Mouse (Mus musculus) liver, embryonic 16.5 days (tissue): Measurements from ENCODE around the gene H60b. TPM values are rescaled to one million over a fixed set of nuclear protein-coding genes. Genes with fewer than 3 reads are reported as not detected.
A peak's percentile ranks its signal among the peaks of the same experiment; 100 is the strongest.
"Not testable (repeated sequence)": the region's sequence is repeated elsewhere in the genome, so short reads cannot be mapped to it uniquely, and the experiment has no call there.

Experiments used
- ATAC-seq: fragments of 200-750 bp; cut with Nextera tagmentation; 2 replicates; pipeline ENCODE4 v1.8.0; 2017; ENCODE audit warnings: low read depth, mild to moderate bottlenecking, moderate number of reproducible peaks, moderate library complexity
- H3K27ac ChIP-seq: fragments of 300-500 bp; sonication (generic); 2 replicates; pipeline ENCODE4 v1.5.1; 2014; ENCODE audit warnings: mild to moderate bottlenecking, low read length
- H3K27me3 ChIP-seq: fragments of 300-500 bp; sonication (generic); 2 replicates; pipeline ENCODE4 v1.6.1; 2014; ENCODE audit warnings: low read depth, low read length, mixed read lengths; ENCODE audit not compliant: control insufficient read depth, insufficient read depth
- H3K36me3 ChIP-seq: fragments of 300-500 bp; sonication (generic); 2 replicates; pipeline ENCODE4 v1.6.1; 2014; ENCODE audit warnings: mild to moderate bottlenecking; ENCODE audit not compliant: control insufficient read depth, insufficient read depth
- H3K4me1 ChIP-seq: fragments of 300-500 bp; sonication (generic); 2 replicates; pipeline ENCODE4 v1.6.1; 2014; ENCODE audit warnings: low read depth, low read length, mixed read lengths; ENCODE audit not compliant: control insufficient read depth
- H3K4me2 ChIP-seq: fragments of 300-500 bp; sonication (generic); 2 replicates; pipeline ENCODE4 v1.6.1; 2014; ENCODE audit warnings: low read depth, low read length, mixed read lengths
- H3K4me3 ChIP-seq: fragments of 300-500 bp; sonication (generic); 2 replicates; pipeline ENCODE4 v1.5.1; 2014; ENCODE audit warnings: low read depth, mild to moderate bottlenecking, low read length
- H3K9ac ChIP-seq: fragments of 300-500 bp; sonication (generic); 2 replicates; pipeline ENCODE4 v1.6.1; 2014; ENCODE audit warnings: low read depth, low read length
- H3K9me3 ChIP-seq: fragments of 300-500 bp; sonication (generic); replicated peaks from 2 replicates; pipeline ENCODE4 v1.6.1; 2016; ENCODE audit warnings: low read length; ENCODE audit not compliant: control insufficient read depth
- WGBS: fragments of 180-500 bp; shearing (Covaris S2); extraction: QIAGEN DNeasy Blood & Tissue Kit; methylation state at CpG from one replicate; pipeline ENCODE4 v1.1.7; 2014; ENCODE audit not compliant: insufficient replicate concordance; 5-methylcytosine and 5-hydroxymethylcytosine counted together
- polyA plus RNA-seq: library from polyadenylated mRNA; unstranded; fragments of >200 nt; fragmentation: Nextera tagmentation; extraction: Ambion mirVana; gene quantifications from 2 replicates; pipeline ENCODE4 v1.2.1, GENCODE M21; 2015

Gene H60b
- polyA plus RNA-seq, result 0.12 TPM in 1 of 2 replicates, not detected in the other

DNA sequence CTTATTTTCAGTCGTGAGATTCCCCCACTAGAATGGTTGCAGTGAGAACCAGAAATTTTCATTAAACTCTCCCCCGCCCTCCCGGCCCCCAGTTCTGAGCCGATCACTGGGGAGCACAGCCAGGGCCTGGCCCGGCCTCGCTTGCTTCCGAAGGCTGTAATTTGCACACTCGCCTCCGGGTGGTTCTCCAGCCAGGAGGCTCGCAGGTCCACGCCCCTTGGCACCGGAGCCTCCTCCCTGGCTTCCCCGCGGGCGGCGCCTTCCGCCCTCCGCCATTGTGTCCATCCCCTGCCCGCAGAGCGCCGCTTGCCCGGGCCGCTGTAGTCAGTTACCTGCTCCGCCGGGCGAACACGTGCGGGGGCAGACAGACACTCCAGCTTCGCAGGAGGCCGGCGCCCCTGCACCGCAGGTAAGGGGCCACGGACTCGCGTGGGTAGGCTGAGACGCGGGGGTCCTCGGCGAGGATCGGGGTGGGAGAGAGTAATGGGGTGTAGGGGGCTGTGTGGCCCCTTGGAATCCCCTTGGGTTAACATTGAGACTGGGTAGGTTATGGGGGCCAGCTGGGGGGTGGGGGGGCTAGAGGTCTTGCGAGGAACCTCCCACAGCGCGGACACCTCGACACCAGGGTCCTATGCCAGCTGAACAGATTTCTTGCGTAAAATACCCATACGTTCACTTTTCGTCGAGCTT is at the start of gene H60b, which contains the start of gene Raet1e:
H60b (plus strand) TSS at position 277 of the 690 bp plus-strand sequence.
Raet1e (plus strand) TSS at position 260 of the 690 bp plus-strand sequence.
- H3K27ac ChIP-seq, H3K36me3 ChIP-seq, H3K9ac ChIP-seq, ATAC-seq, H3K9me3 ChIP-seq, H3K4me1 ChIP-seq: not testable (repeated sequence)
- under 1% methylated on average over 45 of the region's 48 CpGs for WGBS
- Histone ChIP-seq H3K4me3 (peak within 1 kb of the TSS; percentile 28), H3K4me2 (peak within 1 kb of the TSS; percentile 42), H3K27me3 (peaks cover 56% of the 10 kb centered on the region)

GRCm38 (mm10) chr10:22140665-22141280 is 17.6 kb upstream of the H60b start:
- Histone ChIP-seq H3K9me3 (no peaks in the 10 kb centered on the region), H3K36me3 (no peaks in the 10 kb centered on the region), H3K4me2 (peak overlapping the region; percentile 44; the same call in 1 of the 2 replicates), H3K4me1 (no peaks in the 10 kb centered on the region), H3K27ac (no peak overlapping the region), H3K27me3 (no peaks in the 10 kb centered on the region), H3K9ac (no peak overlapping the region), H3K4me3 (peak overlapping the region; percentile 24; the same call in 1 of the 2 replicates)
- no peak for ATAC-seq
- 2% methylated on average over 19 of the region's 19 CpGs for WGBS

GRCm38 (mm10) chr10:22142194-22142593 is 16.2 kb upstream of the H60b start:
- H3K27me3 ChIP-seq, H3K4me3 ChIP-seq: not testable (repeated sequence)
- WGBS, result 54% methylated on average over 1 of the region's 1 CpGs

DNA sequence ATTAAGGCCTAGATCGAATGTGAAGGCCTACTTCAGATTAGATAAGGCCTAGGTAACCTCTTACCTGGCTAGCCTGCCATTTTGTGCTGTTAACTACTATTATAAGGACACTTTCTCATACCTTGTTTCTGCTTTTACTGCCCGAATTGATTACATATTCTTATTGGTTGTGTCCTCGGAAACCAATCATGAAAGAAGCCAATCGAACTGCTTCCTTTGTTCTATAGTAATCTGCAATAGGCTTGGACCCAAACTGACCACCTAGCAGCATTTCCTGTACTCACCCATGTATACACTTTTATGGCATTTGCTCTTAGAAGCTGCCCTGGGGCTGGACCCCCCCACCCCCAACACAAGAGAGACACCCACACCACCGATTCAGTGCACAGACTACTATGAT is 15.5 kb upstream of the H60b start:
- WGBS, result 50% methylated on average over 5 of the region's 5 CpGs
- Histone ChIP-seq H3K4me2 (no peak overlapping the region), H3K9me3 (no peaks in the 10 kb centered on the region)

More at GRCm38 (mm10) chr10:22142194-22142593, 16.2 kb upstream of the H60b start:
- not testable (repeated sequence) for H3K4me2 ChIP-seq, ATAC-seq, H3K9ac ChIP-seq, H3K27ac ChIP-seq, H3K9me3 ChIP-seq, H3K4me1 ChIP-seq, H3K36me3 ChIP-seq

GRCm38 (mm10) chr10:22148441-22149072 is 9.8 kb upstream of the H60b start:
- Histone ChIP-seq H3K36me3 (no peaks in the 10 kb centered on the region), H3K27me3 (peaks cover 44% of the 10 kb centered on the region), H3K4me2 (peak overlapping the region; percentile 77), H3K4me1 (peaks cover 4% of the 10 kb centered on the region), H3K4me3 (peak overlapping the region; percentile 63), H3K9me3 (no peaks in the 10 kb centered on the region), H3K9ac (peak overlapping the region; percentile 29), H3K27ac (peak overlapping the region; percentile 41; the same call in 1 of the 2 replicates)
- under 1% methylated on average over 50 of the region's 50 CpGs for WGBS
- peak; percentile 85 for ATAC-seq

More for the DNA sequence above, 15.5 kb upstream of the H60b start:
- no peak for ATAC-seq
- Histone ChIP-seq H3K27ac (no peak overlapping the region), H3K4me3 (no peak overlapping the region), H3K9ac (no peak overlapping the region), H3K4me1 (no peaks in the 10 kb centered on the region), H3K36me3 (no peaks in the 10 kb centered on the region), H3K27me3 (no peaks in the 10 kb centered on the region)

GRCm38 (mm10) chr10:22149073-22149690 is 9.2 kb upstream of the H60b start, which contains the start of gene E030030I06Rik:
Gene E030030I06Rik (minus strand): TSS chr10:22149270.
- WGBS, result under 1% methylated on average over 36 of the region's 37 CpGs
- peak within 1 kb of the TSS; percentile 29 for H3K9ac ChIP-seq
- H3K9me3 ChIP-seq, result no peaks in the 10 kb centered on the region
- no peaks in the 10 kb centered on the region for H3K36me3 ChIP-seq
- peaks cover 4% of the 10 kb centered on the region for H3K4me1 ChIP-seq
- H3K4me2 ChIP-seq, result peak within 1 kb of the TSS; percentile 77
- 0 out of 2 replicates have a peak, but pooled peaks have one; percentile 30 for ATAC-seq
- peaks cover 51% of the 10 kb centered on the region for H3K27me3 ChIP-seq
- peak within 1 kb of the TSS; percentile 41; the same call in 1 of the 2 replicates for H3K27ac ChIP-seq
- peak within 1 kb of the TSS; percentile 63 for H3K4me3 ChIP-seq

DNA sequence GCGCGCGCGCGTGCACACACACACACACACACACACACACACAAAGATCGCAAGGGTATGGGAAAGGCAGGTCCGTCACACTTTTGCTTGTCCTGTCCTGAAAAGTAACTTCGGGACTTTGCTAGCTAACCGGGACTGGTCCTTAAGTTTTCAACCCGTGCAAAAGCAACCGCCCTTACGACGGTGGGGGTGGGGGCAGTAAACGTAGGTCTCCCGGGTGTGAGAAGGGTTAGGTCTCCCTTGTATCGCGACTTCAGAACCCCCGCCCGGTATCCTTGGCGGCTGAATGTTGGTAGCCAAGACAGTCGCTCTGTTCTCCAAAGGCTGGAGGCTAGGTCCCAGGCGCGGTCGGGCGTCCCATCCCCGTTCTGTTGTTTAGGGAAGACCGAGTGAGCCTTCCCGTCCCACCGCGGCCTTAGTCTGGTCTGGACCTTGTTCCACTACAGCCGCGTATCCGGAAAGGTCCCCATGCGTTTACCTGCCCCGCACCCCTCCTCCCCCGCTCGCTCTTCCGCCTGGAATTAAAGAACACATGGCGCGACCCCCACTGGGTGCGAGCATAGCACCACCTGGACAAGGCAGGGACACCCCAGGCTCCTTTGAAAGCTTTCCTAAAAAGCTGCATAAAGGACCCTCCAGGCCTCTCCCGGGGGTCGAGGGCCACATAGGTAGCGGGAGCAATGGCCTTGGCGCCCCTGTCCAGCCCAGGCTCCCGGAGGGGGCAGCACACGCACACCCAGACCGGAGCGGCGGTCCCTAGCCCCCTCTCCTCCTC is 8.5 kb upstream of the H60b start:
- H3K27ac ChIP-seq, result no peak overlapping the region
- H3K9ac ChIP-seq, result no peak overlapping the region
- no peak for ATAC-seq
- H3K27me3 ChIP-seq, result peaks cover 54% of the 10 kb centered on the region
- under 1% methylated on average over 49 of the region's 50 CpGs for WGBS
- no peaks in the 10 kb centered on the region for H3K36me3 ChIP-seq
- H3K9me3 ChIP-seq, result no peaks in the 10 kb centered on the region
- peak overlapping the region; percentile 63 for H3K4me3 ChIP-seq
- peak overlapping the region; percentile 77 for H3K4me2 ChIP-seq
- peaks cover 4% of the 10 kb centered on the region for H3K4me1 ChIP-seq

DNA sequence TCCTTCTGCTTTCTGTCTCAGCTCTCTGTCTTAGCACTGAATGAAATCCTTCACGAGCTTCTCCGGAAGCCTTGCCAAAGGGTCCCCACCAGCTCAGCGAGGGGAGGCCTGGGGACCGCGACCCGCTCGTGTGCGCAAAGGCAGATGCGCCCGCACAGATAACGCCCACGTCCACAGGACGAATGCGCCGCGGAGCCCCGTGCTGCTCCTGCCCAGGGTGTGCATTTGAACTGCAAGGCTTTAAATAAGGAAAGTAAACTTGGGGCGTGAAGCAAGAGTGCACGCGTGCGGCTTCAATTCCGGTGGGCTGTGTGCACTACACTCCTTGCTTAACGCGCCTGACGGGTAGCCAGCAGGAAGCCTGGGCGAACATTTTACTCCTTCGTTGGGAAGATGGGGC is 7.8 kb upstream of the H60b start:
- H3K4me3 ChIP-seq, result peak overlapping the region; percentile 63
- H3K4me1 ChIP-seq, result peaks cover 4% of the 10 kb centered on the region
- ATAC-seq, result no peak
- H3K9ac ChIP-seq, result no peak overlapping the region
- no peaks in the 10 kb centered on the region for H3K9me3 ChIP-seq
- no peaks in the 10 kb centered on the region for H3K36me3 ChIP-seq
- peak overlapping the region; percentile 34 for H3K4me2 ChIP-seq
- H3K27ac ChIP-seq, result no peak overlapping the region
- H3K27me3 ChIP-seq, result peaks cover 61% of the 10 kb centered on the region
- WGBS, result under 1% methylated on average over 27 of the region's 27 CpGs
